Mouse (Mus musculus): ENCODE measurements around the gene Olfr731.

The Olfr731 gene

DNA sequence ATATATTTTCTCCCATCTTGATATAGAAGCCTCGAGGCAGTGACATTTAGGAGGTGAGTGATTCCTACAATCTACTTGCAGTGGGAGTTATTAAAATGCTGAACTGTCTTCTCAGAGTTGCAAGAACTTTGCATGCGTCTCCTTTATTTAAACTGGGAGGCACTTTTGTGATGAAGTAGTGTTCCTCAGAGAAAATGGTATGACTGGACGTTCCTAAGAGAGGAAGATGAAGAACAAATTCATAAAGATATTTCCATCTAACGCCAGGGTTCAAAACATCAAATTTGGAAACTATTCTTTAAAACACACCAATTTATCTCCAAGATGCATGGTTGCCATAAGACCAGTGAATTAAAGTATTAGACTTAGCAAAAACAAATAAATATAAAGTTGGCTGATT lies at the start of gene Olfr731:
TSS of gene Olfr731 (minus strand) at position 101 of the 400 bp plus-strand sequence.
- CTCF ChIA-PET: no interaction called here

GRCm38 (mm10) chr14:50284106-50284505 lies 42.4 kb upstream of the Olfr731 start, which contains the start of gene Olfr732:
Gene Olfr732, minus strand, starts transcription at chr14:50284206.
- CTCF ChIA-PET: no interaction called here

- CTCF ChIA-PET: no interaction called here
Measured at GRCm38 (mm10) chr14:50188098-50188497, 53.6 kb downstream of the Olfr731 start, which contains the start of gene Olfr730. Gene Olfr730, minus strand, starts transcription at chr14:50188198.
